10 mouse cellular contexts compared by ENCODE assay signal in the genomic region with DNA sequence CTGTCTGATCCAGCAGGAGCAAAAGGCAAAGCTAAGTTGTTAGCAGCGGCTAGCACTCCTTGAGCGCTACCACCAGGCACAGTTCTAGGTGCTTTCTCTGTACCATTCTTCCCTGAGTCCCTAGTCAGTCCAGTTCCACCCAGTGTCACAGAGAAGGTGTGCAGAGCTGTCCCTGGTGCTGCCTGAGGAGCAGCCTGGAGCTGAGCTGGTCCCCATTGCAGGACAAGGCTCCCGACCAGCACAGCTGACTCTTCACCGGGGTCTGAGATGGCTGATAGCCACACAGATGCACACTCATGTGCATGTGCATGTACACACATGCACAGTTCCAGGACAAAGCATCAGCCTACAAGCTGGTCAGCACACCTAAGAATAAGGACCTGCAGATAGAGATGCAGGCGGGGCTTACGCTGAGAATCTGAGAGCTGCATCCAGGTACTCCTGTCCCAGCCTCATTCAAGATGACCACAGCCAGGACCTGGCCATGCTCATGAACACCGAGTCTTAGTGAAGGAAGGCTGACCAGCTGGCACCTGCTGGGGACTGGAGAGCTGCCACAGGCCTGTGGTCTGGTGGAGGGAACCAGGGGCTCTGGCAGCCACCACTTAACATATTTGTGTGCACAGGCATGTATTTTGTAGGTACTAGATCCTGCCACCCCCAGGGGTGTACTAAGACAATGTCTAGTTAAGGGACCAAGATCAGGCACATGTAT. TPM values are rescaled to one million over a fixed set of nuclear protein-coding genes. Genes with fewer than 3 reads are reported as not detected.
DNase-seq lines count a peak whose midpoint lies in the region; ATAC-seq lines count a peak whose summit lies in the region.
"Had no signal": no experiment of that assay in that cellular context is flagged by ENCODE, and none has a peak within 500 bp of the region (broad histone marks: within the 10 kb centered on the region; RNA-seq: fewer than 3 reads in every experiment).

No protein-coding gene starts in this region.

- DNase-seq in adrenal gland, postnatal 36 days = peak; percentile 13 to 37
- no peak for DNase-seq in adrenal gland, adult 8-10 months
- DNase-seq in cerebellum, adult 11-12 months = peak; percentile 86
- DNase-seq in hindbrain, embryonic 10.5 days (ENCODE audit: low spot score) = no peak
- DNase-seq in retina, embryonic 14.5 days (ENCODE audit: low spot score) = no peak

- ATAC-seq in megakaryocyte, adult 5-6 weeks (ENCODE audit: poor library complexity, severe bottlenecking) = no peak
- 0 out of 2 replicates have a peak, but pooled peaks have one; percentile 25 for ATAC-seq in erythroid progenitor cell, adult 5-6 weeks (replicated peaks; ENCODE audit: low FRiP score, poor library complexity, severe bottlenecking)
- ATAC-seq: intestine, embryonic 16.5 days had no signal

- H3K27me3 ChIP-seq in megakaryocyte, embryonic 14.5 days (replicated peaks) = peaks cover under 1% of the 10 kb centered on the region
- peaks cover 14% of the 10 kb centered on the region for H3K27me3 ChIP-seq in hindbrain, embryonic 10.5 days (ENCODE audit: insufficient read depth, poor library complexity, severe bottlenecking)

- peaks cover 42% of the 10 kb centered on the region for H3K4me1 ChIP-seq in megakaryocyte, embryonic 14.5 days
- peaks cover 30% of the 10 kb centered on the region for H3K4me1 ChIP-seq in hindbrain, embryonic 10.5 days (replicated peaks)

- peaks cover 10% of the 10 kb centered on the region; the same call in 1 of the 2 replicates for H3K9me3 ChIP-seq in megakaryocyte, embryonic 14.5 days
- H3K9me3 ChIP-seq in hindbrain, embryonic 10.5 days = no peaks in the 10 kb centered on the region
- H3K9me3 ChIP-seq: heart, embryonic 12.5 days had no signal

- peaks cover 26% of the 10 kb centered on the region for H3K36me3 ChIP-seq in megakaryocyte, embryonic 14.5 days (replicated peaks; ENCODE audit: low read length)
- no peaks in the 10 kb centered on the region for H3K36me3 ChIP-seq in hindbrain, embryonic 10.5 days
- H3K36me3 ChIP-seq: heart, embryonic 12.5 days had no signal

- 84% methylated on average over 7 of the region's 7 CpGs for WGBS in hindbrain, embryonic 10.5 days

- H3K4me3 ChIP-seq in megakaryocyte, embryonic 14.5 days (replicated peaks) = peak overlapping the region; percentile 14
- no peak overlapping the region for H3K4me3 ChIP-seq in hindbrain, embryonic 10.5 days
- H3K4me3 ChIP-seq: heart, embryonic 12.5 days had no signal

- no peak overlapping the region for H3K27ac ChIP-seq in hindbrain, embryonic 10.5 days

RNA-seq across cellular contexts. Expression of gene Slc2a9, which starts 25.1 kb away (rescaled TPM):
- total RNA-seq in adrenal gland, postnatal 36 days (2021) = 1 to 10 TPM; 2.0 to 2.4 TPM
- total RNA-seq in adrenal gland, adult 8-10 months (2022) = 1 to 10 TPM; 1.4 to 6.2 (median 3.7) TPM
- 0.91 and 1.1 TPM in 2 replicates for polyA plus RNA-seq in megakaryocyte, embryonic 14.5 days (2012; ENCODE audit: insufficient read depth, low replicate concordance)
- 3.9 and 7.3 TPM in 2 replicates for total RNA-seq in megakaryocyte, adult 5-6 weeks (2015)
- total RNA-seq in megakaryocyte, adult 5-6 weeks (2017) = 7.8 and 9.2 TPM in 2 replicates
- 2.9 TPM in 1 of 2 replicates, not detected in the other for total RNA-seq in erythroid progenitor cell, adult 5-6 weeks (2015; ENCODE audit: low replicate concordance)
- 0.90 TPM in 1 of 2 replicates, not detected in the other for total RNA-seq in erythroid progenitor cell, adult 5-6 weeks (2017; ENCODE audit: low replicate concordance)
- polyA plus RNA-seq in hindbrain, embryonic 10.5 days (2016; fragmentation: Nextera tagmentation; extraction: Ambion mirVana) = 0.11 and 0.44 TPM in 2 replicates

Comparison
In these comparisons a context has a peak if more than half of its experiments do, and no peak if none do; other contexts are left out.
1. DNase-seq: peak in adrenal gland, postnatal 36 days (2 of 2) and cerebellum, adult 11-12 months (single experiment); none in adrenal gland, adult 8-10 months (single experiment), hindbrain, embryonic 10.5 days (single experiment) and retina, embryonic 14.5 days (single experiment).